Mouse (Mus musculus): ENCODE data around the gene Hrc.
A peak's percentile ranks its signal among the peaks of the same experiment; 100 is the strongest.
"Not testable (repeated sequence)": the region's sequence is repeated elsewhere in the genome, so short reads cannot be mapped to it uniquely, and the experiment has no call there.

Hrc gene

GRCm38 (mm10) chr7:45334605-45335004 lies 485 bp upstream of the Hrc start:
- DNase-seq, result no peak

GRCm38 (mm10) chr7:45336319-45336718 lies 1.2 kb downstream of the Hrc start:
- DNase-seq, result no peak

GRCm38 (mm10) chr7:45337469-45337868 lies 2.4 kb downstream of the Hrc start:
- DNase-seq, result no peak

DNA sequence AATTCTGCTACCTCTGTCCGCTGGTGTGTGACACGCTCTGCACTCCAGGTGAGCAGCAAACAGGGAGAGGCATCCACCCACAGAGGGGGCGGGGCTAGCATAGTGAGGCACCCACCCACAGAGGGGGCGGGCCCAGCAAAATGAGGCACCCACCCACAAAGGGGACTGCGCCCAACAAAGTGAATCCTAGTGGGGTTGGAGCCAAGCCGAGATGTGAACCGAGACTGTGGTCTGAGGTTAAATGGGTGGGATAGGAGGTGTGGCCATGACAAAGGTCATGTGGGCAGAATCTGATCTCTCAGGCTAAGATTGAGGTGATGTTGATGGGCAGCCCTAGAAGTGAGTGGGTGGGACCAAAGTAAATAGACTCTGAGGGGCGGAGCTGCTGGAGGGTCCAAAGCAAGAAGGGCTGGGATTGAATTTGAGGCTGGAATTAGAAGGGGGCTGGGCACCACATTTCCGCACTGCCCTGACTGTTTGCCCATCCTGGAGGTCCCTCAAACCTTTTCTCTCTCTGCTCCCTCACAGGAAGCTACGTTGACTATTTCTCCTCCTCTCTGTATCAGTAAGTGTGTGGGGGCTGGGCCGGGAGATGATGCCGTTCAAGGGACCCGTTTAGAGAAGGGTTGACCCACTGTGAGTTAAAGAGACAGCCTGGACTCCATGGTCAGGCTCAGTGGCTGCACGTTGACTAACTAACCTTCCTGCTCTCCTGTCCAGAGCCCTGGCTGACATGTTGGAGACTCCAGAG lies 3.2 kb downstream of the Hrc start:
- DNase-seq, result peak; percentile 78

DNA sequence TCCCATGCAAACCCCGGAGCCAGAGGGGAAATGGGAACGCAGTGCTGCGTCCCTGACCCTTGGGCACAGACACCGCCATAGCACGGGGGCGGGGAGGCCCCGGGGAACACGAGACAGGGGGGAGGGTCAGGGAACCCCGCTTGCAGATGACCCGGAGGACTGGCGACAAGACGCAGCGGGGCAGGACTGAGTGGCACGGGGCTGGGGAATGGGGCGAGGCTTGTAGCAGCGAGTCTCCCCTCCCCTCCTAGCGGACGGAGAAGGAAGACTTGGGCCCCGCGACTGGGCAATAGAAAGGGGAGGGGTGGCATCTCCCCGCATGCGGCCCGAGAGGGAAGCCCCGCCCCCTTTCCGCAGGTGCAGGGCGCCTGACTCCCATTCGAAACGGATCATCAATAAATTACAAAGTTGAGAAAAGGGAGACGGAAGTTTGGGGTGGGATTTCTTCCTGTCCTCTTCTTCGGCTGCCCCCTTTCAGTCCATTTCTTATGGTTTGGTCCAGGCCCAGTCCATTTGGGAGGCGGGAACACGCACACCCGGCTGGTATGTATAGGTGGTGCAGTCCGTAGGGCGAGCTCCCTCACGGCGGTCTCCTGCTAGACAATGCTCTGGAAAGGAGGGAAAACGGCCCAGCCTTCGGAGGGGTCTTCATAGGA lies 4.4 kb downstream of the Hrc start:
- peak; percentile 83 for DNase-seq

DNA sequence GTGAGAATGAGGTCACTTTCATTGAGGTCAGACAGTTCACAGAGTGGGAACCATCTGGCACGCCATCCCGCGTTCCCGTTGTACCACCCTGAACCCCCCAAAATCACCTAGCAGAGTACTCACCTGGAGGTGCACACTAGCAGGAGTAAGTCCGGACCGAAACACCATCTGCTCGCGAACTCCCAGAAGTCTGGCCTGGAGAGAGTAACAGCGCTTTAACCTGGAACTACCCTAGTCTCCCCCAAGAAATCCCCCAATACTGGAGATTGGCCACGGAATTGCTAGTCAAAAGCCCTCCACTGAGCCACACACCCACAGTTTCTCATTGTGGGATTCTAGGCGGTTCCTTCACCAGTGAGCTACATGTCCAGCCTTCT lies 5.0 kb downstream of the Hrc start:
- no peak for DNase-seq

DNA sequence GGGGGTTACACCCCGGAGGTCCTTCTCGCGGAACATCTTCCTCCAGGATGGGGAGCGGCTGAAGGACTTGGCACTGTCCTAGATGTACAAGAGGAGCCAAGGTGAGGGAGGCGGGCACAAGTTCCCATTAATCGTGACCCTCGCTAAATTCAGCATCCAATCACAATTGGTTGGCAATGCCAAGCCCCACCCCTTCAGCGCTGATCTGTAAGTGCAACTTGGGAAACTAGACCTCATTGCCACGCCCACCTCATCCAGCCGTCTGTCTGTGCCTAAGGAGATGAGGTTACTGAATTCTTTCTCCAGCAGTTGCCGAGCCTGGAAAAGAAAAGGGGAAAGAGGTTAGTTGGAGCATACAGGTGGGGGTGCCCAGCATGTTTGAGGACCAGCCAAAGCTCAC lies 5.6 kb downstream of the Hrc start:
- DNase-seq, result peak; percentile 72

DNA sequence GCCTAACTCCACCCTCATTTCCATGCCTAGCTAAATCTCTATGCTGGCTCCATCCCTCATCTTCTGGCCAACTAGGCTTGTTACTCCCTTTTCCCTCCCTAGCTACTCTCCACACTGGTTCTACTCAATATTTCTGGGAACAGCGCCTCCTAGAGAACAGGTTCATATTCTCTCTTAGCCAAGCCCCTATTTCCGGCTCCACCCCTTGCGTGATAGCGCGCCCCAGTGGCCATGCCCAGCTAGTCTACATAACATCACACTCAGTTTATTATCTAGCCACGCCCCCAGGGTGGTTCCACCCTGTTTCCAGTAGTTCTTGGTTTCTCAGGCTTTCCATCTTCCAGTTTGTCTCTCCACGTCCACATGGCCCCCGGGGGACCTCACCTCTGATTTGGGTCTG lies 6.2 kb downstream of the Hrc start:
- DNase-seq, result peak; percentile 84

DNA sequence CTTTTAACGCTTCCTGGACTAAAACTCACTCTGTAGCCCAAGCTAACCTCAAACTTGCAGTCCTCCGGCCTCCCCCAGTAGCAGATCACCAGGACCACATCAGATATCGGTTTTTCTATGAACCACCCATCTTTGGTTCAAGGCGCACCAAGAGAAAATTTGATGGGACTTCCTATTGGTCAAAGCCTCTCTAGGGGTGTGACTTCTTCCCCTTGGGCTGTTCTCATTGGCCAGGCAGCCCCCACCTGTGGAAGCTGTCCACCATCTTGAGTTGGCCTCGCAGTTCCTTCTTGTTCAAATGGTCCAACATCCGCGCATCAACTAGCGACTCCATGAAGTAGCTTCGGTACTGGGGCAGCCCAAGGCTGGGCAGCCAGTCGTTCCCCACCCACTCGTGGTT lies 7.0 kb downstream of the Hrc start:
- no peak for DNase-seq

- DNase-seq, result no peak
Measured at GRCm38 (mm10) chr7:45343543-45343942, 8.5 kb downstream of the Hrc start.

DNA sequence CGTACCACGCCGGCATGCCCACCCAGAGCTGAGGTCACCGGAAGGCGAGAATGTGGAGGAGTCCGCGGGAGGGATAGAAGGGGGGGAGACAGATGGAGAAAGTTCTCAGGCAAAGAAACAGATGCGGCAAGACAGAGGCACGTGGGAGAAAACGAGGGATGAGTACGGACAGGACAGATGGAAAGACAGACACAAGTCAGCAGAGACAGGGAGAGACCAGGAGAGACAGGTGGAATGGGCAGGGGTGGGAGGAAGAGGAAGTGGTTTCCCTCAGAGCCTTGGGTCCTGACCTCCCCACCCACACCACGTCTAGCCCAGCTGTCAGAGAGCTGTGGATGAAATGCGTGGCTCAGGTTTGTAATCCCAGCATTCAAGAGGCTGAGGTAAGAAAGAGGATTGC lies 11.8 kb downstream of the Hrc start:
- DNase-seq, result no peak

DNA sequence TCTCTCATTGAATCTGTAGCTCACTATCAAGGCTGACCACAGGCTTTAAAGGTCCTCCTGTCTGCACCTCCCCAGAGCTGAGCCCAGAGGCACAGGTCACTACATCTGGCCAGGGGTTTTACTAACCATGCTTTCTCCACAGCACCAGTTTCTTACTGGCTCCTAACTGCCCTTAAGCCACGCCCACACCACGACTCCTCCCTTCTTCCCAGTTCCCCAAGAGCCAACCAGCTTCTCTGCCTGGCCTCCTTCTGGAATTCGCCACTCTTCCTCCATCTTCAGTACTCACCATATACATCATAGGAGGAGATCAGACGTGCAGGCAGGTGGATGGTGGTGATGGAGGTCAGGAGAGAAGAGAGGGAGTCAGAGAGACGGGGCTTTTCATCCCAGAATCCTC lies 18.0 kb downstream of the Hrc start:
- DNase-seq, result no peak

- DNase-seq, result no peak
Measured at GRCm38 (mm10) chr7:45355318-45356020, 20.4 kb downstream of the Hrc start.

GRCm38 (mm10) chr7:45356087-45356486 lies 21.0 kb downstream of the Hrc start:
- no peak for DNase-seq

DNA sequence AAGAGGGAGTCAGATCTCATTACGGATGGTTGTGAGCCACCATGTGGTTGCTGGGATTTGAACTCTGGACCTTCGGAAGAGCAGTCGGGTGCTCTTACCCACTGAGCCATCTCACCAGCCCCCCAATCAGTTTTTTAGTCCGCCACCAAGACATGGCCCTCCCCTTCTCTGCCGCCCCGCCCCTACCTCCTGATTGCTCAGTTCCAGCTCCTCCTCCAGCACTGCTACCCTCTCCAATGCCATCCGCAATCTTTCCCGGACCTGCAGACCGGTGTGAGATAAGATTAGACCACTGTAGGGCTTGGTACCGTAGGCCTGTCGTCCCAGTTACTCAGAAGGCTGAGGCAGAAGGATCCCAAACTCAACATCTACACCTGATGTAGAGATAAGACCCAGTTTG lies 24.0 kb downstream of the Hrc start:
- DNase-seq, result not testable (repeated sequence)

DNA sequence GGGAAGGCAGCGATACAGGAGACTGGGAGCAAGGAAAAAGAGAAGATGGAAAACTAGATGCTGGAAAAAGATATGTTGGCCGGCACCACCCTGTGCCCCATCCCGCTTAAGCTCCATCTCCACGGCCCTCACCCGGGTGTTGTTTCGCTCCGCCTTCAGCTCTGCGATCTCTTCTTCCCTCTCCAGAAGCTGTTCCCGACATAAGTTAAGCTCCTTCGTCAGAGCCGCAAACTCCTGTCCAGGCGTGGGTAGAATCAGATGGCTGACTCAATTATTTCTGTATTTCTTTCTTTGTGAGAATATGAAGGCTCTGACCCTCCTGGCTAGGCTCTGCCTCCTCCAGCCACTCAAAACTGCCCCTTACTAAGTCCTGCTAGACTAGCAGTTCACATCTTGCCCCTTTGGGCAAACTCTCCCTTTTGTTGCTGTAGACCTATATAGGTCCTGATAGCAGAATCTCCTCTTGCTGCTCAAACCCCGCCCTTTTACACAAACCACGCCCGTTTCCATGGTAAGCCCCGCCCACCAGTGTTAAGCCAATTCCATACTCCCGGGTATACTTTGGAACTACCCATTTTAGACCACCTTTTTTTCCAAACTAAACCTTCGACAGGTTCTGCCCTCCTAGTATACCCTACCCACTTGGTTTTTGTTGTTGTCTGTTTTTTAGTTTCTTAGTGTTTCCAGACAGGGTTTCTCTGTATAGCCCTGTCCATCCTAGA lies 25.5 kb downstream of the Hrc start:
- DNase-seq, result no peak

DNA sequence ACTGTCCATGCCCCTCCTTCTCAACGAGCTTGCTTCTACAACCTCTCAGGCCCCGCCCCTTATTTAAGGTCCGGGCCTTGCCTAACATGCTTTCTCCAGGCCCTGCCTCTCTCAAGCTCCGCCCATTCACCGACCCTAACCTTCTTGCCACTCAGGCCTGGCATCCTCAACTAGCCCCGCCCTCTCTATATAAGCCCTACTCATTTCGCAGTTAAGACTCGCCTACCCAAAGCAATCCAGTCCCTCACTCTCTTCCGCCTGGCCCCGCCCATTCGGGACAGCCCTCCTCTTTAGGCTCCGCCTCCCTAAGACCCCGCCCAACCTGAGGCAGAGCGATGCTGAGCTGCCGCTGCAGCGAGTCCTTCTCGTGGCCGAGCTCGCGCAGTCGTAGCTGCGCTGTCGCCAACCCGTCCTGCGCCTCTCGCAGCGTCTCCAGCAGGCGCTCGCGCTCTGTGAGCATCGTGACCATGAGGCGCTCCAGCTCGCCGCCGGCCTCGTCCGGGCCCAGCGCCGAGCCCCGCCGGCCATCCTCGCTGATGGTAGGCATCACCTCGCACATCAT lies 26.2 kb downstream of the Hrc start:
- peak; percentile 84 for DNase-seq

- DNase-seq, result peak; percentile 50
Measured at GRCm38 (mm10) chr7:45362801-45363200, 27.7 kb downstream of the Hrc start.

DNA sequence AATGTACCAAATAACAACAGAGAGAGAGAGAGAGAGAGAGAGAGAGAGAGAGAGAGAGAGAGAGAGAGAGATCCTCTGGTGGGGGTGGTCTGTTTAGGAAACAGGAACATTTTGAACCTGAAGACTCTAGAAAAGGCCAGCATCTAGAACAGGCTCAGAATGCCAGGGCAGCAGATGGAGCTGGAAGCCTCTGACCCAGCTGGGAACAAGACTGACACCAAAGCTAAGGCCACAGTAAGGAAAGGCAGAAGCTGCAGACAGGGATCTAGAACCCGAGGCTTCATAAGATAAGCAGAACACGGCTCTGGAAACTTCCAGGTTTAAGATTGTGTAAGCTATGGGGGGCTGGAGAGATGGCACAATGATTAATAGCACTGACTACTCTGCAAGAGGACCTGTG lies 28.9 kb downstream of the Hrc start:
- no peak for DNase-seq

- DNase-seq, result peak; percentile 79
Measured at GRCm38 (mm10) chr7:45365742-45366651, 30.9 kb downstream of the Hrc start.

DNA sequence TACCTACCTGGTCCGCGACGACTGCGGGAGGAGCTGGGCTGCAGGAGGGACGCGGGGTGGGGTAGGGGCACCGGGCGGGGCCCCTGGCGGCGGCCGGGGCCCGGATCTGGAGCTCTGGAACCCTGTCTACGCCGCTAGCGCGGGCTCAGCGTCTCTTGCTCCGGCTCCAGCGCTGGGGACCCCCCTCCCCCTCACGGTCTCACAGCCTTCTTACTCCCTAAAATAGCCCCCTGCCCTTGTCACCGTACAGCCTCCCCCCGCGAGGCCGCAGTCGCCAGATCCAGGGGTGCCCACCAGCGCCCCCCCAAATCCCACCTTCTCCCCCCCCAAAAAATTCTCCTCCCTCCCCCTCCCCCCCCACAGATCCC lies 31.5 kb downstream of the Hrc start, which contains the start of gene Ppfia3:
Gene Ppfia3 (minus strand): TSS at position 368 of the 368 bp plus-strand sequence.
- DNase-seq, result no peak

Data from kidney, postnatal 10 days (tissue).